Mouse (Mus musculus): ENCODE data around the gene Dbx1. TPM values are rescaled to one million over a fixed set of nuclear protein-coding genes. Genes with fewer than 3 reads are reported as not detected.

Dbx1 gene
- not detected in 2 replicates for polyA plus RNA-seq (2015; fragmentation: Nextera tagmentation; extraction: Ambion mirVana)

DNA sequence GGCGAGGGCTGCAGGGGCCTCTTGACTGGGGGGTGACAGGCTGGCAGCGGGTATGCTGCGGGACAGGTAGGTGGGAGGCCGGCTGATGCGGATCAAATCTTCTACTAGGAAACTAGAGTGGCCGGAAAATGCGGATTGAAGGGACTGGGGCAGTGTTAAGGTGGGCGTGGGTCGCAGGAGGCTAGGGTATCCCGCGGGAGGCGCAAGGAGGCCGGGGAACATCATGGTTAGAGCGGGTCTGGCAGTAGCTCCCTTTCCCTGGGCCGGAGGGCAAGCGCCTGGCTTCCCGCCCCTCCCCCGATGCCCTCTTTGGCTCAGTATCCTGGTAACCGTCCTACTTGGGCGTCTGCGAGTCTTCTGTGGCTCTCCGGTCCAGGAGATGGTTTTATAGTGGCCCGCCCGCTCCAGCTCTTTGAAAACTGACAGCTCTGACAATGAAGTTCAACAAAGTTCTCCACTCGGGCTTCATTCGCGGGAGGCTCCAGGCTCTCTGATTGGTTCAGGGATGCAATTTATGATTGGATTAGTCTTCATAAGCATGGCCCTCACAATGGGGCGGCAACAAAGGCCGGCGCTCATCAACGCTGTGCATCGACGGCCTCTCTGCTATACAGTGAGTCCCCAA, at the start of gene Dbx1:
TSS of gene Dbx1 (minus strand) at position 359 of the 625 bp plus-strand sequence.

Other genes starting within 250 kb of the Dbx1 start
- gene Htatip2, start 122.3 kb upstream of the Dbx1 start, polyA plus RNA-seq (2015; fragmentation: Nextera tagmentation; extraction: Ambion mirVana), result 34.8 and 37.7 TPM in 2 replicates
- gene Prmt3, start 141.5 kb upstream of the Dbx1 start, polyA plus RNA-seq (2015; fragmentation: Nextera tagmentation; extraction: Ambion mirVana), result 24.0 and 25.5 TPM in 2 replicates

All from spleen, postnatal 0 days (tissue).